Mouse (Mus musculus) lung, adult 18-20 months (tissue): ENCODE results near the gene Klc2.
"Not testable (repeated sequence)": the region's sequence is repeated elsewhere in the genome, so short reads cannot be mapped to it uniquely, and the experiment has no call there.

Source experiments
- DNase-seq, 2 experiments: peaks; one replicate each; pipeline ENCODE4 v3.0.0; 2022; ENCODE audit warnings: mixed read lengths in 2 of 2

The Klc2 gene

GRCm38 (mm10) chr19:5098363-5099143, 19.8 kb downstream of the Klc2 start, which contains the start of gene Cnih2:
Gene Cnih2, minus strand, starts transcription at chr19:5098521.
- DNase-seq: peak in 1 of 2 experiments; percentile 54

- no peak for DNase-seq
Measured at GRCm38 (mm10) chr19:5097521-5098362, 20.6 kb downstream of the Klc2 start.

DNA sequence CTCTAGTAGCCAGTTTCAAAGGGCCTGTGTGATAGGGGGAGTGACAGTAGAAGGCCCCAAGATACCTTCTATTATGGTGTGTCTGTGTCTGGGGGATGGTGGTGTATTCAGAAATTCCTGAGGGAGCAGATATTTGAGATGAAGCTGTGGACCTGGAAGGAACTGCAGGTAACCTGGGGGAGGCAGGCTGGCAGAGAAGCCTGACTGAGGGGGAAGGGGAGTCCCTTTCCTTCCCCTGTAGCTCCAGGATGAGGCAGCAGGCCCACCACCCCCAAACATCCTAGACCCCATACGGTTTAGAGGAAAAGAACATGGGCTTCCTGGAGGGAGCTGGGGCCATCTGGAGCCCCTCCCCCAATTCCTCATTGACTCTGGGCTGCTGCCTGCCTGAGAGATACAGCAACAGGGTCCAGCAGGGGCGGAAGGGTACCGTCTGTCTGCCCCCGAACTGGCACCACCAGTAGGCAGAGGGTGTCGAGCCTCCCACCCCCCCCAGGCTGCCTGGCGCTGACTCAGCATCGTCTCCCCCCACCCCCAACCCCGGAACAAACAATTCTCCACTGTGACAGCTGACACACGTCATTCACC, 22.4 kb downstream of the Klc2 start:
- no peak for DNase-seq

DNA sequence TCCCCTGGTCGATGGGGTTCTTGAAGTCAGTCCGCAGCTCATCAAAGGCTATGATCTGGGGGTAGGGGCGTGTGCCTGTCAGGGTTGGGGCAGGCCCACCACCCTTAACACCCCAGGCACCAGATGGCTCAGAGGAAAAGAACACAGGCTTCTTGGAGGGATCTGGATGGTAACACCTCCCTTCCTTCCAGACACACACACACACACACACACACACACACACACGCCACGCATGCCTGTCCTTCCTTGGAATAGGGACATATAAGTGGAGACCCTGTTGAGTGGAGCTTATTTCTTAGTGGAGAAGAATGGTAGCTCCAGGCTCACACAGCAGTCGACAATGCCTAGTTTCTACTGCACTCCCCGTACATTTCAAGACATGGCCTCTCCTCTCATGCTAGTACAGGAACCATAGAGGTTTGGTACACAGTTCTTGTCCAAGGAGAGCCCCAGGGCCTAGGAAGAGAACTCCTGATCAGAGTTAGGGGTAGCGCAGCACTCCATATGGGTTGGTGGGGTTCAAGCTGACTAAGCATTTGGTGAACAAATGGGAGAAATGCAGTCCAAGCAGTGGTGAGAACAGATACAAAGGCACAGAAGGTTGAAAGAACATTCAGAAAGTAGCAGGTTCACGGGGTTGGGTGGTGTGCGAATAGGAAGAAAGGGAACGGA, 23.5 kb downstream of the Klc2 start:
- DNase-seq: no peak

DNA sequence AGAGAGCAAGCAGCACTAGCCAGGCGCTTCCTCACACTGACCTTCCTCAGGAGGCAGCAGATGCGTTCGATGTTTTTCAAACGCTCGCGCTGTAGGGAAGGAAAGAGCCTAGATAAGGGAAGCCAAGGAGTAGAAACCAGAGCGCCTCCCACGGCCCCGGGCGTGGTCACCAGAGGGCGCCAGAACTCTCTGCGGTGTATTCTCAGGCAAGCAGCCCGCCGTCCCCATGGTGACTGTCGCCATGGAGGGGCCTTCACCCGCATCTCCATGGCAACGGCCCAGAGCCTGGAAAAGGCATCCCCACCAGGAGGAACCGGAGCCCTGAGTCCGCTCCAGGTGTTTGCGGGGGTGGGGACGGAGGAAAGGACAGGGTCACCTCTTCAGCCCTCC, 24.1 kb downstream of the Klc2 start:
- peak; percentile 84 to 88 for DNase-seq

- DNase-seq: no peak
Measured at GRCm38 (mm10) chr19:5093481-5094242, 24.7 kb downstream of the Klc2 start.

- no peak for DNase-seq
Measured at GRCm38 (mm10) chr19:5092083-5092482, 26.3 kb downstream of the Klc2 start.

DNA sequence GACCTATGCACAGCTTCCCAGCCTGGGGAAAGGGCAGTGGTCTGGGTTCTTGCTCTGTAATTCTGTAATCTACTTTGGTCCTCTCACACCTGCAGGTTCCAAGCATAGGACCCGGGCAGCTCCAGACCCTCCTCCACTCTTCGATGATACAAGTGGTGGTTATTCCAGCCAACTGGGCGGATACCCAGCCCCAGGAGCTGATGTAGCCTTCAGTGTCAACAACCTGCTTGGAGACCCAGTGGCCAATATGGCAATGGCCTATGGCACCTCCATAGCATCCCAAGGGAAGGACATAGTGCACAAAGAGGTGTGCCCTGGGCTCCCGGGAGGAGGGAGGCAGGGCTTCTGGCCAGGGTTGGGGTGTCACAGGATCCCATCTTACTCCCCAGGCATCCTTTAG, 29.0 kb downstream of the Klc2 start:
- no peak for DNase-seq

- peak; percentile 97 to 98 for DNase-seq
Measured at GRCm38 (mm10) chr19:5087884-5088728, 30.3 kb downstream of the Klc2 start, which contains the start of gene Yif1a. Gene Yif1a, plus strand, starts transcription at chr19:5088538.

- DNase-seq: not testable (repeated sequence)
Measured at GRCm38 (mm10) chr19:5086533-5086932, 31.8 kb downstream of the Klc2 start.

DNA sequence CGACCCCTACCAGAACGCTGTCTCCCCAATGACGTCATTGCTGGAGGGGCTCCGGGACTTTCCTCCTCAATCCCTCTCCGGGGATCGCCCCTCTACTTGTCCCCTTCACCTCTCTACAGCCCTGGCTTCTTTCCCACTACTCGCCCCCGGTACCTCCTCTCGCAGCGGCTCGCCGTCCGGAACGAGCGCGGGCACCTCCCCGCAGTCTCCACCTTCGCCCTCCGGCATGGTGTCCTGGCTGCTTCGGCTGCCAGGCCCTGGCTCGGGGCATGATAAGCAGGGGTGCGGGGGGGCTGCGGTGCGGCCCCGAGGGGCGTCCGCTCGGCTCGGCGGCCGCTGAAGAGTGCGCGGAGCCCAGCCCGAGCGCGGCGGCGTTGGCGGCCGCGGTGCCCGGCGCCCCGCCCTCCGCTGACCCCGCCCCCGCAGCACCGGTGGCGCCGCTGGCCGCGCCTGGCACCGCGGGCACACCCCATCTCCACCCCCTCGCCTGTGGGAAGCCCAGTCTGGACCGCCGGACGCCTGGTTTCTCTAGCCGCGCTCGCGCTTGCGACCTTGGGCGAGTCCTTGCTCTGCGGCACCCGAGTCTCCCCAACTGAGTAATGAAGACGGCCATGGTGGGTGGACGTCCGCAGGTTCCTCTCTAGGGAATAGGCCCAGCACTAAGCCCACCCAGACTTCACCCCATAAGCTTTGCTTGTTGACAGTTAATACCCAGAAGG, 33.1 kb downstream of the Klc2 start, which contains the start of gene Tmem151a:
Tmem151a (minus strand) TSS at position 387 of the 719 bp plus-strand sequence.
- DNase-seq: peak; percentile 63 to 70

DNA sequence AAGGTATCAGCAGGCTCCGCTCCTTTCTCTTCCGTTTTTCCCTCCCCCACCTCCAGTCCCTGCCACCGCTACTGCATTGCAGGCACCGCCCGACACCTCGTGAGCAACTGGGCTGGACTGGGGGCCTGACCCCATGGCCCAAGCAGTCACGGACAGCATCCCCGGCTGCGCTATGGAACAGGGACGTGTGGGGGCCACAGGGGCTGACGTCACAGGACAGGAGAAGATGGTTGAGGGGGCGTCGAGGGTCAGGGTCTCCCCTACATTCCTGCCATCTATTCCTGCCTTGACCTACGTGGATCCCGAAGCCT, 33.6 kb downstream of the Klc2 start:
- no peak for DNase-seq

DNA sequence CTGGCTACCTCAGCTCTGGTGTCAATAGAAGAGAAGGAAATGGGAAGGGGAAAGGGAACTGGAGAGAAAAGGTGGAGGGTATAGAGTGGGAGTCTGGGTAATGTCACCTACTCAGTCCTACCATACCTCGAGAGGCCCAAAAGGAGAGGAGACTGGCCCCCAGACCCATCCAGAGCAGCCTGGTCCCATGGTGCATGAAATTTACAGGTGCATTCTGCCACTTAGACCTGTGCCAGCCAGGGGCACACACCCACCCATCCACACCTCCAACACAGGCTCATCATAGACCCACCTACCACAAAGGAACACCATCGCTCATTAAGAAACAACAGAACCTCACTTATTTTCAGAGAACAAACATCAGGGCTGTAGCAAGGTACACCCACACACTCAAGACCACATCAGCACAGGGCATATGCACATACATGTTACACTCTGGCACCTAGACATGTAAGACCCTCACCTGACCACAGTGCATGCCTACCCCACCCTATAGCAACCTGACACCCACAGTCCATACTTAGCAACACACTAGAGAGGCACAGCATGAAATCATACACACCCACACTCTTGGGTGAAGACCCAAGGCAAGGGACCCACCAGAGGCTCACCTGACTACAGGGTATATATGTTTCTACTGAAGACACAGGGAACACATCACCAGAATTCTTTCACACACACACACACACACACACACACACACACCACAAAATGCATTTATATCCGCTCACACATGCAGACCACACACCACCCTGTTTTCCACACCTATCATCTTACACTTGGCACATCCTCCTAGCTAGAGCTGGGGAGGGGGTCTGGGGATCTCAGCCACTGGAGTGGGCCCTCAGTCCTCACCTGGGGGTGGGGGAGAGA, 34.2 kb downstream of the Klc2 start:
- no peak for DNase-seq

GRCm38 (mm10) chr19:5082596-5082995, 35.8 kb downstream of the Klc2 start:
- DNase-seq: no peak

DNA sequence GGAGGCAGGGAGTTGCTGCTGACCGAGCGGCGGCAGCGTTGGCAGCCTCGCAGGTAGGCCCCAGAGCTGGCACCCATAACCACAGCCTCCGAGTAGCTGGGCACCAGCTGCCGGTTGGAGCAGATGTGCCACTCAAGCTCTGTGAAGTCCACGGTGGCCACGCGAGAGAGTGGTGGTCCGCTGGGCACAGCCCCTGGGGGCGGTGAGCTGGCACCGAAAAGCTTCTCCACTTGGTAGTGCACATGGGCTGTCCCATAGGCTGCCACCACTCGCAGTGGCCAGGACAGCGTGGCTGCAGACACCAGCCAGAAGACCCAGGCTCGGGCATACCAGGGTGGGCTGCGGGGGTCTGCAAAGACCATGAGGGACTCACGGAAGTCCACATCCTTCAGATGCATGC, 36.4 kb downstream of the Klc2 start:
- DNase-seq: no peak

DNA sequence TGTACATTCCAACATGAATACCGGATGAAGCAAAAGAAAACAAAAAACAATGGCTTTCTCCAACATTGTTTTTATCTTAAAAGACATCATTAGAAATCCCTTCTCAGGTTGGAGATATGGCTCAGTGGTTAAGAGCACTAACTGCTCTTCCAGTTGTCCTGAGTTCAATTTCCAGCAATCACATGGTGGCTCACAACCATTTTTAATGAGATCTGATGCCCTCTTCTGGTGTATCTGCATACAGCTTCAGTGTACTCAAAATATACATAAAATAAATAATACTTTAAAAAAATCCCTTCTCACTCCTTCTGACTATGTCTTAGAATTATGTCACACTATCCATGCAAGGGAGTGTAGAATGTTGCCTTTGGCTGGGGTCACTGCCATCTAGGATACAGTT, 39.1 kb downstream of the Klc2 start:
- no peak for DNase-seq

- no peak for DNase-seq
Measured at GRCm38 (mm10) chr19:5073518-5073917, 44.8 kb downstream of the Klc2 start.

DNA sequence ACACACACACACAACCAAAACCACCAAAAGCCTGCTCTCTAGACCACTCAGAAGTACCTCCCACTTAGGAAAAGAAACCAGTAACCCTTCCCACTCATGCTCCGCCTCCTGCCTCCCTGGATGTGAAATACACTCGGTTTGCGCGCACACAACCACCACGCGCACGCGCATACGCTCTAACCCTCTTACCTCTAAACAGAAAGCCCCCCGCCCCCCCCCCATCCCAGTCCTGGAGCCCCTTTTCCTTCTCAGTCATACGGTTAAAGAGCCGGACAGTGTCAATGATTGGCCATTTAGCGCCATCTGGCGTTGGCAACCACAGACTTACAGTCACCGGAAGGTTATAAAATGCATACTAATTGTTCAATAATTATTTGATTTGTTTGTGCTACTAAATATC, 45.3 kb downstream of the Klc2 start:
- DNase-seq: peak; percentile 44 to 52

GRCm38 (mm10) chr19:5072389-5073019, 45.9 kb downstream of the Klc2 start:
- DNase-seq: peak in 1 of 2 experiments; percentile 39
